Mouse (Mus musculus): ENCODE data around the gene A930017K11Rik. TPM values are rescaled to one million over a fixed set of nuclear protein-coding genes. Genes with fewer than 3 reads are reported as not detected.

The A930017K11Rik gene
- polyA plus RNA-seq, 1 experiment from 2014 or later = 0.55 TPM

DNA sequence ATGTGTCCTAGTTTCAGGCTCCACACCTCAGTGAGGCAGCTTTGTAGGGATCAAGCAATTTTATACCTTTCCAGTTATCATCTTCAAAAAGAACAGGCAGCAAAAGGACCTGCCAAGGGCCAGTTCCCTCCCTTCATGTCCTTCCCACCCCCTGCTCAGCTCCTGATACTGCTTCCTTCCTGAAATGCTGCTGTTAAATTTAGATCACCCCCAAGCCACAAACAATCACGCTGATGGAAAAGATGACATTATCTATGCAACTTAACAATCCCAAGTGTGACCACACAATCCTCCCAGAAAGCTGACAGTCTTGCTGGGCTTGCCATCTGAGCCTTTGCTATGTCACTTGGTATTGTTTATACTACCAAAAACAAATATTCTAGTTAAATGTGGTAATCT, 38.5 kb downstream of the A930017K11Rik start:
- Histone ChIP-seq H3K27me3 (ENCODE audit: insufficient read depth, poor library complexity, severe bottlenecking) (no peaks in the 10 kb centered on the region), H3K27ac (0 out of 2 replicates have a peak overlapping the region, but pooled peaks have one; percentile 29), H3K4me3 (no peak overlapping the region), H3K36me3 (peaks cover 14% of the 10 kb centered on the region), H3K9me3 (no peaks in the 10 kb centered on the region), H3K4me1 (peaks cover 39% of the 10 kb centered on the region)
- no peak for DNase-seq (ENCODE audit: low spot score)
- WGBS = 18% methylated on average over 1 of the region's 1 CpGs

DNA sequence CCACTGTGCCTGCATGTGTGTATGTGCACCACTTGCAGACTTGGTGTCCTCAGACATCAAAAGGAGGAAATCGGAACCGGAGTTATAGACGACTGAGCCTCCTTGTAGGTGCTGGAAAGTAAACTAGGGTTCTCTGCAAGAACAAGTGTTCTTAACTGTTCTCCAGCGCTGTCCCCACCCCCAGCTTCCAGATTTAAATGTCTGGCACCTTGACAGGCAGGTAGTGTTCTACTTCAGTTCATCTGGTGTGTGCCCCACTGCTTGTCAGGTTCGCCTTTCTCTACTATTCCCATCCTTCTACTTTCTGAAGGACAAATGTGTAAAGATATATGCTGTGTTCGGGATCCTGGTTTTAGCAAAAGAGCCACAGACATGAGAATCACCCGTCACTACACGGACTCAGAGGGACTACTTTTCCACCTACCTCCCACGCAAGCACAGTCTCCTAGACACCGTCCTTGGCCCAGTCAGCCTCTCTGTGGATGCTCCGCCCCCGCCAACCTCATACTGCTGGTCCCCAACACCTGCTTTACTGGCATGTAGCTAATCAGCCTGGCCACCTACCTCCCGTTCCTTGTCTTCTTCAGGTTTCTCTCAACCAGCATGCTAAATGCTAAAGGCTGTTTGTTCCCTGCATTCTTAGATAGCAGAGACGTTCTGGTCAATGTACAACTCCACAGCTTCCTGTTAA, 39.0 kb downstream of the A930017K11Rik start:
- Histone ChIP-seq H3K27me3 (ENCODE audit: insufficient read depth, poor library complexity, severe bottlenecking) (no peaks in the 10 kb centered on the region), H3K27ac (0 out of 2 replicates have a peak overlapping the region, but pooled peaks have one; percentile 29)

DNA sequence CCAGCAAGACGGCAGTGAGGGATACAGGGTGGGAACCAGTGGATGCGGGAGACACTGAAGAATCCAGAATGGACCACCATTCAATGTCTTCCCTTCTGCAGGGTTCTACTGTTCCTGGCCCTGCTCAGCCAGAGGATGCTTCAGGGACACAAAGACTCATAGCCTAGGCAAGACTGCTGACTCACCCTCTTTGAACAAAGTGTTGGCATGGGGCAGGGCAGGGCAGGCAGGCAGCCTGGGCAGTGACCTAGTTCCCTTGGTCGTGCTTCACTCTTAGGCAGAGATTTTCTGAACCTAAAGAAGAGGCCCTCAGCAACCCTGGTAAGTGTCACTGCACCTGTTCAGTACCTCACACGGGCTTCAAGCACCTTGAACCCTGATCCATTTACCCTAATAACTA, 40.5 kb downstream of the A930017K11Rik start:
- peaks cover 25% of the 10 kb centered on the region for H3K4me1 ChIP-seq
- no peaks in the 10 kb centered on the region for H3K27me3 ChIP-seq (ENCODE audit: insufficient read depth, poor library complexity, severe bottlenecking)
- 86% methylated on average over 4 of the region's 4 CpGs for WGBS
- H3K36me3 ChIP-seq = peaks cover 8% of the 10 kb centered on the region
- no peak for DNase-seq (ENCODE audit: low spot score)
- H3K4me3 ChIP-seq = no peak overlapping the region
- no peaks in the 10 kb centered on the region for H3K9me3 ChIP-seq
- no peak overlapping the region for H3K27ac ChIP-seq

More for the DNA sequence above, 39.0 kb downstream of the A930017K11Rik start:
- Histone ChIP-seq H3K4me1 (peaks cover 34% of the 10 kb centered on the region), H3K4me3 (no peak overlapping the region), H3K36me3 (peaks cover 14% of the 10 kb centered on the region), H3K9me3 (no peaks in the 10 kb centered on the region)
- WGBS = 72% methylated on average over 14 of the region's 14 CpGs
- DNase-seq (ENCODE audit: low spot score) = no peak

DNA sequence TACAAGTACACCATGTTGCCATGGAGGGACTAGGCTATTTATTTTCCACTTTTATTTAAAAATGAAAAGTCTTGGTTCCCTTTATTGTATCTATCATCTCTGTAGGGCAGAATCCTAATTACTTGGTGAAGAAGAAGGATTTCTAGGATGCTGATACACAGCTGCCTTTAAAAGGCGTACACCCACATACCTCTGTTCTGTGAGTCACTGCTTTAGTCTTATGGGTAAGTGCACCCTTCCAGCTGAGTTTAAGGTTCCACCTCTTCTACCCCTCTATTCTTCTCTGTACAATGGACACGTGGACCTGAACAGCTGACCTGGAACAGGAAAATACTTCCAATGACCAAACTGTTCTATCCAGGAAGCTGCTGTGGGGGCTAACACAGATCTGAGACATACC, 44.7 kb downstream of the A930017K11Rik start:
- H3K36me3 ChIP-seq = peaks cover 10% of the 10 kb centered on the region; the same call in 1 of the 2 replicates
- H3K9me3 ChIP-seq = no peaks in the 10 kb centered on the region
- no peak for DNase-seq (ENCODE audit: low spot score)
- no peaks in the 10 kb centered on the region for H3K4me1 ChIP-seq
- no peaks in the 10 kb centered on the region for H3K27me3 ChIP-seq (ENCODE audit: insufficient read depth, poor library complexity, severe bottlenecking)
- no peak overlapping the region for H3K4me3 ChIP-seq
- WGBS = 85% methylated on average over 2 of the region's 2 CpGs
- no peak overlapping the region for H3K27ac ChIP-seq

DNA sequence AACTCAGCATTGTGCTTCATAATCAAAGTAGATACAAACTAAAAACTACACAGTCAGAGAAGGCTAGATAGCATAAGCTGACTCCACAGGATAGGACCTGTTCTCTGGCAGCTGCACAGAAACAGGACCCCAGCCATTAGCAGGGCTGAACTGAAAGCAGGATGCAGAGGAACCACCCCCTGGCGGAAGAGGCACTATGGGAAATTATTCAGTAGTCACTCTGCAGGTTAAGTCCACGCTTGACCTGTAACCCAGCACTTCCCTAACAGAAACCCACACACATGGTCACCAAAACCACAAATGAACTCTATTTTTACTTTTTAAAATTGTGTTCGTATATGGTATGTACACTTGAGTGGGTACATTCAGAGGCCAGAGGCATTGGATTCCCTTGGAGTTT, 49.3 kb downstream of the A930017K11Rik start:
- Histone ChIP-seq H3K4me3 (no peak overlapping the region), H3K4me1 (no peaks in the 10 kb centered on the region), H3K27ac (no peak overlapping the region), H3K36me3 (peaks cover 25% of the 10 kb centered on the region), H3K27me3 (ENCODE audit: insufficient read depth, poor library complexity, severe bottlenecking) (no peaks in the 10 kb centered on the region), H3K9me3 (no peaks in the 10 kb centered on the region)
- DNase-seq (ENCODE audit: low spot score) = no peak
- WGBS = 80% methylated on average over 3 of the region's 3 CpGs

DNA sequence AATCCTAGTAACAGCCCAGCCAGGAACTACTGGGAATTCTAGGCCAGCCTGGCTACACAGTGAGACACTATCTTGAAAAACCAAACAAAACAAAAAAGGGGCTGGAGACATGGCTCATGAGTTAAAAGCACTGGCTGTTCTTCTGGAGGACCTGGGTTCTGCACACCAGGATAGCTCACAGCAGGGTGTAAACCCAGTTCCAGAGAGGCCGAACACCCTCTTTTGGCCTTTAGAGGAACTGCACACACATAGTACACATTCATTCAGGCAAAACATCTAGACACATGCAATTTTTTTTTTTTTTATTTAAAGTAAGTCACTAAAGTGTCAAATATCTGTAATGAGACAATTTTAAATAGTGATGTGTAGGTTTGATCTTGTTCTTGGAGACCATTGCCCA, 52.2 kb downstream of the A930017K11Rik start:
- no peak for DNase-seq (ENCODE audit: low spot score)
- H3K9me3 ChIP-seq = no peaks in the 10 kb centered on the region
- H3K4me3 ChIP-seq = no peak overlapping the region
- WGBS = 88% methylated on average over 1 of the region's 1 CpGs
- H3K4me1 ChIP-seq = peaks cover 15% of the 10 kb centered on the region
- no peak overlapping the region for H3K27ac ChIP-seq
- peaks cover 15% of the 10 kb centered on the region for H3K36me3 ChIP-seq
- H3K27me3 ChIP-seq (ENCODE audit: insufficient read depth, poor library complexity, severe bottlenecking) = no peaks in the 10 kb centered on the region

Other genes with a start within 250 kb of the A930017K11Rik start
- gene Gng13, start 235.4 kb downstream of the A930017K11Rik start, polyA plus RNA-seq (2016; fragmentation: Nextera tagmentation; extraction: Ambion mirVana) = 2.2 and 4.6 TPM in 2 replicates
- 34.5 and 46.4 TPM in 2 replicates for gene Chtf18, start 225.1 kb downstream of the A930017K11Rik start, polyA plus RNA-seq (2016; fragmentation: Nextera tagmentation; extraction: Ambion mirVana)
- 18.1 and 19.8 TPM in 2 replicates for gene Rpusd1, start 224.9 kb downstream of the A930017K11Rik start, polyA plus RNA-seq (2016; fragmentation: Nextera tagmentation; extraction: Ambion mirVana)
- gene Mslnl, start 216.5 kb downstream of the A930017K11Rik start, polyA plus RNA-seq (2016; fragmentation: Nextera tagmentation; extraction: Ambion mirVana) = not detected in 2 replicates
- 0.98 and 2.8 TPM in 2 replicates for gene Msln, start 198.2 kb downstream of the A930017K11Rik start, polyA plus RNA-seq (2016; fragmentation: Nextera tagmentation; extraction: Ambion mirVana)
- gene Narfl, start 178.8 kb downstream of the A930017K11Rik start, polyA plus RNA-seq (2016; fragmentation: Nextera tagmentation; extraction: Ambion mirVana) = 33.5 and 36.0 TPM in 2 replicates
- gene Haghl, start 166.9 kb downstream of the A930017K11Rik start, polyA plus RNA-seq (2016; fragmentation: Nextera tagmentation; extraction: Ambion mirVana) = 58.0 and 63.8 TPM in 2 replicates
- gene Ccdc78, start 166.0 kb downstream of the A930017K11Rik start, polyA plus RNA-seq (2016; fragmentation: Nextera tagmentation; extraction: Ambion mirVana) = 0.18 and 0.37 TPM in 2 replicates
- 74.5 and 74.9 TPM in 2 replicates for gene Fam173a, start 159.7 kb downstream of the A930017K11Rik start, polyA plus RNA-seq (2016; fragmentation: Nextera tagmentation; extraction: Ambion mirVana)
- 0.99 TPM in 1 of 2 replicates, not detected in the other for gene AC134908.4, start 156.9 kb downstream of the A930017K11Rik start, polyA plus RNA-seq (2016; fragmentation: Nextera tagmentation; extraction: Ambion mirVana)
- gene Metrn, start 155.4 kb downstream of the A930017K11Rik start, polyA plus RNA-seq (2016; fragmentation: Nextera tagmentation; extraction: Ambion mirVana) = 44.3 and 48.0 TPM in 2 replicates
- 0.62 and 1.2 TPM in 2 replicates for gene Fbxl16, start 143.5 kb downstream of the A930017K11Rik start, polyA plus RNA-seq (2016; fragmentation: Nextera tagmentation; extraction: Ambion mirVana)
- 21.6 and 23.0 TPM in 2 replicates for gene Wdr24, start 128.9 kb downstream of the A930017K11Rik start, polyA plus RNA-seq (2016; fragmentation: Nextera tagmentation; extraction: Ambion mirVana)
- 45.8 and 50.7 TPM in 2 replicates for gene Jmjd8, start 123.7 kb downstream of the A930017K11Rik start, polyA plus RNA-seq (2016; fragmentation: Nextera tagmentation; extraction: Ambion mirVana)
- 343 and 404 TPM in 2 replicates for gene Stub1, start 119.2 kb downstream of the A930017K11Rik start, polyA plus RNA-seq (2016; fragmentation: Nextera tagmentation; extraction: Ambion mirVana)
- gene Rhbdl1, start 115.3 kb downstream of the A930017K11Rik start, polyA plus RNA-seq (2016; fragmentation: Nextera tagmentation; extraction: Ambion mirVana) = 2.3 and 4.0 TPM in 2 replicates
- 2.1 and 3.0 TPM in 2 replicates for gene Gm20683, start 110.8 kb downstream of the A930017K11Rik start, polyA plus RNA-seq (2016; fragmentation: Nextera tagmentation; extraction: Ambion mirVana)
- 29.0 and 29.8 TPM in 2 replicates for gene Rhot2, start 107.7 kb downstream of the A930017K11Rik start, polyA plus RNA-seq (2016; fragmentation: Nextera tagmentation; extraction: Ambion mirVana)
- gene Wdr90, start 91.1 kb downstream of the A930017K11Rik start, polyA plus RNA-seq (2016; fragmentation: Nextera tagmentation; extraction: Ambion mirVana) = 22.4 and 31.7 TPM in 2 replicates
- 133 and 201 TPM in 2 replicates for gene Mcrip2, start 83.8 kb downstream of the A930017K11Rik start, polyA plus RNA-seq (2016; fragmentation: Nextera tagmentation; extraction: Ambion mirVana)
- 46.7 and 55.4 TPM in 2 replicates for gene Mettl26, start 77.5 kb downstream of the A930017K11Rik start, polyA plus RNA-seq (2016; fragmentation: Nextera tagmentation; extraction: Ambion mirVana)
- 0.96 and 3.8 TPM in 2 replicates for gene Wfikkn1, start 71.7 kb downstream of the A930017K11Rik start, polyA plus RNA-seq (2016; fragmentation: Nextera tagmentation; extraction: Ambion mirVana)
- 22.2 and 24.4 TPM in 2 replicates for gene Rab40c, start 32.8 kb downstream of the A930017K11Rik start, polyA plus RNA-seq (2016; fragmentation: Nextera tagmentation; extraction: Ambion mirVana)
- 71.8 and 90.0 TPM in 2 replicates for gene Pigq, start 7.6 kb downstream of the A930017K11Rik start, polyA plus RNA-seq (2016; fragmentation: Nextera tagmentation; extraction: Ambion mirVana)
- gene Nhlrc4, start 7.6 kb downstream of the A930017K11Rik start, polyA plus RNA-seq (2016; fragmentation: Nextera tagmentation; extraction: Ambion mirVana) = 0.15 and 0.85 TPM in 2 replicates
- 20.1 and 21.4 TPM in 2 replicates for gene Capn15, start 33.2 kb upstream of the A930017K11Rik start, polyA plus RNA-seq (2016; fragmentation: Nextera tagmentation; extraction: Ambion mirVana)
- 12.3 and 16.6 TPM in 2 replicates for gene Rab11fip3, start 117.0 kb upstream of the A930017K11Rik start, polyA plus RNA-seq (2016; fragmentation: Nextera tagmentation; extraction: Ambion mirVana)
- 32.8 and 39.6 TPM in 2 replicates for gene Decr2, start 137.8 kb upstream of the A930017K11Rik start, polyA plus RNA-seq (2016; fragmentation: Nextera tagmentation; extraction: Ambion mirVana)
- 115 and 137 TPM in 2 replicates for gene Nme4, start 143.0 kb upstream of the A930017K11Rik start, polyA plus RNA-seq (2016; fragmentation: Nextera tagmentation; extraction: Ambion mirVana)
- 0.71 and 1.2 TPM in 2 replicates for gene Tmem8, start 160.7 kb upstream of the A930017K11Rik start, polyA plus RNA-seq (2016; fragmentation: Nextera tagmentation; extraction: Ambion mirVana)
- gene Mrpl28, start 170.9 kb upstream of the A930017K11Rik start, polyA plus RNA-seq (2016; fragmentation: Nextera tagmentation; extraction: Ambion mirVana) = 273 and 284 TPM in 2 replicates
- gene Axin1, start 186.1 kb upstream of the A930017K11Rik start, polyA plus RNA-seq (2016; fragmentation: Nextera tagmentation; extraction: Ambion mirVana) = 5.5 and 7.0 TPM in 2 replicates
- 2.0 and 2.4 TPM in 2 replicates for gene Pdia2, start 246.5 kb upstream of the A930017K11Rik start, polyA plus RNA-seq (2016; fragmentation: Nextera tagmentation; extraction: Ambion mirVana)